Mouse (Mus musculus) layer of hippocampus, postnatal 36 days (tissue): Measurements from ENCODE around the gene BC028528. TPM values are rescaled to one million over a fixed set of nuclear protein-coding genes. Genes with fewer than 3 reads are reported as not detected.
"Not testable (repeated sequence)": the region's sequence is repeated elsewhere in the genome, so short reads cannot be mapped to it uniquely, and the experiment has no call there.

ENCODE experiments used
- DNase-seq, 2 experiments: peaks; one replicate each; pipeline ENCODE4 v3.0.0; 2022
- total RNA-seq, 2 experiments: library from RNA; stranded (reverse); gene quantifications; 2 replicates each; pipeline ENCODE4 v1.2.3; 2021

Gene BC028528
- total RNA-seq, 2 experiments from 2014 or later = 2.5 to 3.6 TPM

- peak; percentile 57 to 60 for DNase-seq
Observed at GRCm38 (mm10) chr3:95905146-95905939, 13.5 kb upstream of the BC028528 start.

DNA sequence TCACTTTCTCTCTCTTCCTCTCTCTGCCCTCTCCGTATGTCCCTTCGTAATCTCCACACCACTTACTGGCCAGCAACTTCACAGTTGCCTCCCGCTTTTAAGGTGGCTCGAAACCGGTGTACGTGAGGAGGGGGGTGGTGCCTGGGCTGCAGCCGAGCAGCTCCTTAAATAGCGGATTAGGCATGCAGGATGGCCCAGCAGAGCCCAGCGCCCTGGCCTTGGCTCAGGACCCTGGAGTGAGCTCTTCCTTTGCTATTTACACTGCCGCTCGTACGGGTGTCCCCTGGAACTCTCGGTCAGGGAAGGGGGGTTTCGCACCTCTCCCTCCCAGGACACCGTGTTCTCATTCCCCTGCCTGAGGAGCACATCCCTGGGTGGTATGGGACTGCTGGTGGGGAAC lies 12.8 kb upstream of the BC028528 start, which contains the start of gene Car14:
TSS of gene Car14 (minus strand) at position 124 of the 400 bp plus-strand sequence.
- DNase-seq = no peak

- DNase-seq = no peak
Observed at GRCm38 (mm10) chr3:95903753-95904502, 12.1 kb upstream of the BC028528 start.

DNA sequence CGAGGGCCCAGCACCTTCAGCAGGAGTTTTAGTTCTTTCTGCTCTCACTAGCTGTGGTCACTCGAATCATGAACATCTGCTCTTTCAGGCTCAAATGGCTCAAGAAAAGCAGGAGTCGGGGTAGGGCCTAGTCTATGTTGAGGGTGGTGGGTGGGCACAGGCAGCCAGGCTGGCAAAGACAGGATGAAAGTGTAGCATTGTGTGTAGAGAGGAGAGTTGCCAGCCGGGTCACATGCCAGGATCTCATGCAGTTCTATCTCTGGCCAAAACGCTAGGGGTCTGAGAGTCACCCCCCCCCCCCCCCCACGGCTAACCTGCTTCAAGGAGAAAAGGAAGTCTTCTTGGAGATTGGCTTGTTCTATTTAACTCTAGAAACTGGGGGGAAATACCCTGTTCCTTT lies 10.8 kb upstream of the BC028528 start:
- DNase-seq = no peak

DNA sequence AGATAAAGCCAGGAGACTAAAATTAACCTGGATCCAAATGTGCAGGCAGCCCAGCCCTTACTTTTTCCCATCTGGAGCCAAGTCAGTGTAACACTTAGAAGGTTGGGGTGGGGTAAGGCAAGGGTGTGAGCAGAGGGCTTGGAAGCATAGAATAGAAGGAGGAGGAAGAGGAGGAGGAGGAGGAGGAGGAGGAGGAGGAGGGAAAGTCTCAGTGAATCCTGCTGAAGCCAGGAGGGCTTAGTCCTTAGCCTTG lies 10.5 kb upstream of the BC028528 start:
- no peak for DNase-seq

DNA sequence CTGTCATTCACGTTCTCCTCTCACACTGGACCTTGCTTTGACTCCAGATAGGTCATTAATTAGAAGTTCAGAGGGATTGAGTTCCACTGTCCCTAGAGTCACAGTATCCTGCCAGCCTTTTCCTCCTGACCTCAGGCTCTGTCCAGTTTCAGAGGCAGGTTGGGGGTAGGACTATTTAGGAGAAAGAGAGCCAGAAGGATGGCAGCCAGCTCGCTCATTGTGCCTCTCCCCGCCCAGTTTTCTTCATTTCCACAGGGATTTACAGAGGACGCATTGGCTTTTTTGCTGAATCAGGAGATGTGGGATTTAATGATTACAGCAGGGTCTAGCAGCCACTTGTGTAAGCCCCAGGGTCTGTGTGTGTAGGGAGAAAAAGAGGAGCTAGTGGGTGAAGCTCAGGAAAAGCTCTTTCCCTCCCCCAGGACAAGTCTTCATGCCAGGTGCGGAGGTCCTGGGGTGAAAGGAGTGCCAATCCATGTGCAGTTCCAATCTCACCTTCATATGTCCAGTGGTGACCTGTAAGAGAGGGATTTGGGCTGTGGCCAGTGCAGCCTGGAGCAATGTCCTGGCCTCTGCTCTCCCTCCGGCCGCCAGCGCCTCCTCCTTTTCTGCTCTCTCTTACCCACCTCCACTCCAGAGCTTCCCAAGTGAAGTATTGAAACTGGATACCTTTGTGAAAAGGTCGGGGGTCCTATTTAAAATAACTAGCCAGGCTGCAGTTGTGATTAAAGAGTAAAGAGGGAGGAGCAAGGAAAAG lies 10.0 kb upstream of the BC028528 start:
- DNase-seq = no peak

DNA sequence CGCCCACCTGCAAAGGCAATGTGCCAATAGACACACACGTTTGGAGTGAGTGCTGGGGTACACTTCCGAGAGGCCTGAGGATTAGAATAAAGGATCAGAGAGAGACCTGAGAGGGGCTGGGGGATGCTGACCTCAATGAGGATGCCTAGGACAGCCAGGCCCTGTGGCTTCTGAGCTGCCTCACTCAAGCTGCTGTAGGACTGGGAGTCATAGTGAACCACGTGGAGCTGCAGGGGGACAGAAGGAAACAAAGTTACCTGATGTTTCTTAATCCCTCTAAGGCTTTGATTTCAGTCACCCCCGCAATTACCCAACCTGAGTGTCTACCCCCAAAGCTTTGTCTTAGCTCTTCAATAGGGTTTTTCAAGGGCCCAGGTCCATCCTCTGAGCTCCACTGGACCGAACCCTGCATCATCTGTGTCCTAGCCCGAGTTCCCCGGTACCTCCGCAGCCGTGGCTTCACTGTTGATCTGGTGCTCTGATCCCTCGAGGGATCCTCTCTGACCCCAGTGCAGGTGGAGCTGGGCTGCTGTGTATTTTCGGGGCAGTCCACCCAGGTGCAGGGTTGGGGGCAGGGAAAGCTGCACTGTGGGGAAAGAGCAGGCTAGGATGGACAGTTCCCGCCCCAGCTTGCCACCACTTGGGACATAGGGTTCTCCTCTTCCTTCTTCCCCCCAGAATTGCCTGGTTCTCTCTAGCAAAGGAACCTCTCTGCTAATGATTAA lies 8.2 kb upstream of the BC028528 start:
- DNase-seq = no peak

- not testable (repeated sequence) for DNase-seq
Observed at GRCm38 (mm10) chr3:95895501-95895900, 3.7 kb upstream of the BC028528 start.

- peak; percentile 40 to 43 for DNase-seq
Observed at GRCm38 (mm10) chr3:95894317-95895160, 2.7 kb upstream of the BC028528 start.

DNA sequence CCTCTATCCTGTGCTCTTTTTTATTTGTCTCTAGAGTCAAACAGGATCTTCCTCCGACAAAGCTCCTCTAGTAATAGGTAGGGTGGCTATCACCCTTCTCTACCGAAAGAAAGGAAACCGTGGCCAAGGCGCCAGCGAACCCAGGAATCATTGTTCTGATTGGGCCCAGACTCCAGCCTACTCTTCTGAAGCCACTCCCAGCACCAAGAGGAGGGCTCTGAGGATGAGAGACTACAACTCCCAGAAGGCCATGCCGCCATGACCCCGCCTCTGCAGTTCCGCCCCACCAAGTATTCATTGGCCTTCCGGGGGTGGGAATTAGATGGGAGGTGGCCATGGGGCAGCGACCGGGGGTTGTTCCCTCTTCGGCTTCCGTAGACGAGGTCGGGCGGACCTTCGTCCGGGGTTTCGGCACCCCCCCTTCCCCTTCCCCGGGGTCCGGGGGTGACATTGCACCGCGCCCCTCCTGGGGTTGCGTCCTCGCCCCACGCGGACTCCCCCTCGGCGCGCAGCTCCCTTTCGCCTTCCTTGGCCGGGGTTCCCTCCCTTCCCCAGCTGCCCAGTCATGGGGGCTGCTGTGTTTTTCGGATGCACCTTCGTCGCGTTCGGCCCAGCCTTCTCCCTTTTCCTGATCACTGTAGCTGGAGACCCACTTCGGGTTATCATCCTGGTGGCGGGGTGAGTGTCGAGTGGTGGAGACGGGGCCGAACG lies 2.0 kb upstream of the BC028528 start, which contains the start of gene Aph1a:
TSS of gene Aph1a (plus strand) at position 364 of the 711 bp plus-strand sequence.
- peak; percentile 96 to 97 for DNase-seq

GRCm38 (mm10) chr3:95893126-95893525 lies 1.3 kb upstream of the BC028528 start:
- no peak for DNase-seq

DNA sequence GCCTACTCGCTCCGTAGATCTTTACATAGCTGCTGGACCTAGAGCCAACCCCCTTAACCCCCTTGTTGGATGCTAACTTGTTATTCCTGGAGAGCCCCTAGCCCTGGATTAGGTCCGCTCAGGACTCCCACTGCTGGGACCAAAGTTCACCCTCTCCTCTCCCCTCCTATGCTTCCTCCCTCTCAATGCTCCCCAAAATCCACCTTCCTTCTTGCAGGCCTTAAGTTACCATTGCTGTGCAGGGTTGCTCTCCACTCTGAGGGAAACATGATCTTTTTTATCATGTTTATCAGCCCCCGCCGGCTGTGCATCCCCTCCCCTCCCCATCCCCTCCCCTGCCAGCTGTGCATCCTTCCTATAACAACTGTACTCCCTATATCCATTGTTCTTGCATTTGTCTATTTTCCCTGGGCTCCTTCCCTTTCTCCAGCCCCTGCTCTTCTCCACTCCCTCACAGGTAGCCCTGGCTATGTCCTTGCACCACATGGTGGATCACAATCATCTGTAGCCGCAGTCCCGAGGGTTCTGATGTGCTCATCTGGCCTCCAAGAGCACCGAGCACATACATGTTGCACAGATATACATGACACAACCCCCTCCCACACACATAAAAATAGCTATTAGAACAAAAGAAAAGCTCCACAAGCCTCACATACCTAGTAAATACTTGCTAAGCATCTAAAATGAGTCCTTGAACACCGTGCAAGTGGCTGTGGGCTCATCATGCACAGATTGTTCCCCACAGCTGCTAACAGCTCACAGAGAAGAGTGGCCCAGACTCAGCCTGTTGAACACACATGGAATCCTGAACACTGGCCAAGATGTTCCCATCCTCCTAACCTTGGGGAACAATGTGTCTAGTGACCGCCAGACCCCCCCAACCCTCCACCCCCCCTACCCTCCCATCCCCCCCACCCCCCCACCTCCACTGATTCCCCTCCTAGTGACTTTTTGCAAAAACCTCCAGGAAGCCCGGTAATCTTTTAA lies 554 bp upstream of the BC028528 start:
- DNase-seq = no peak

- DNase-seq = no peak
Observed at GRCm38 (mm10) chr3:95889664-95890063, 2.1 kb downstream of the BC028528 start.

GRCm38 (mm10) chr3:95887596-95887995 lies 4.2 kb downstream of the BC028528 start:
- DNase-seq = no peak

- DNase-seq = no peak
Observed at GRCm38 (mm10) chr3:95884400-95884799, 7.4 kb downstream of the BC028528 start.

GRCm38 (mm10) chr3:95882816-95883425 lies 8.9 kb downstream of the BC028528 start:
- peak; percentile 60 to 64 for DNase-seq

GRCm38 (mm10) chr3:95881979-95882815 lies 9.6 kb downstream of the BC028528 start, which contains the start of gene Ciart:
Ciart (minus strand) TSS chr3:95882251.
- DNase-seq = peak; percentile 95 to 96

- DNase-seq = no peak
Observed at GRCm38 (mm10) chr3:95879063-95879462, 12.7 kb downstream of the BC028528 start.
